Mouse (Mus musculus) liver, embryonic 15.5 days (tissue): ENCODE data around the gene Stam. TPM values are rescaled to one million over a fixed set of nuclear protein-coding genes. Genes with fewer than 3 reads are reported as not detected.

Experiments used
- ATAC-seq: fragments of 200-750 bp; cut with Nextera tagmentation; 2 replicates; pipeline ENCODE4 v1.8.0; 2017; ENCODE audit warnings: moderate number of reproducible peaks, mild to moderate bottlenecking, moderate library complexity; ENCODE audit not compliant: insufficient read depth
- H3K27ac ChIP-seq: fragments of 300-500 bp; sonication (generic); replicated peaks from 2 replicates; pipeline ENCODE4 v1.5.1; 2015; ENCODE audit warnings: mild to moderate bottlenecking, inconsistent platforms
- H3K27me3 ChIP-seq: fragments of 300-500 bp; sonication (generic); 2 replicates; pipeline ENCODE4 v1.6.1; 2015; ENCODE audit warnings: mild to moderate bottlenecking, inconsistent platforms
- H3K36me3 ChIP-seq: fragments of 300-500 bp; sonication (generic); replicated peaks from 2 replicates; pipeline ENCODE4 v1.6.1; 2015; ENCODE audit warnings: moderate library complexity, mild to moderate bottlenecking, inconsistent platforms
- H3K4me1 ChIP-seq: fragments of 300-500 bp; sonication (generic); replicated peaks from 2 replicates; pipeline ENCODE4 v1.6.1; 2015; ENCODE audit warnings: inconsistent platforms
- H3K4me2 ChIP-seq: fragments of 300-500 bp; sonication (generic); 2 replicates; pipeline ENCODE4 v1.6.1; 2015; ENCODE audit warnings: moderate library complexity, mild to moderate bottlenecking, inconsistent platforms
- H3K4me3 ChIP-seq: fragments of 300-500 bp; sonication (generic); replicated peaks from 2 replicates; pipeline ENCODE4 v1.5.1; 2015; ENCODE audit warnings: mild to moderate bottlenecking, inconsistent platforms
- H3K9ac ChIP-seq: fragments of 300-500 bp; sonication (generic); 2 replicates; pipeline ENCODE4 v1.6.1; 2015; ENCODE audit warnings: moderate library complexity, mild to moderate bottlenecking, inconsistent platforms
- H3K9me3 ChIP-seq: fragments of 300-500 bp; sonication (generic); replicated peaks from 2 replicates; pipeline ENCODE4 v1.6.1; 2016; ENCODE audit warnings: inconsistent platforms
- WGBS: fragments of 180-500 bp; shearing (Covaris S2); methylation state at CpG from one replicate; pipeline ENCODE4 v1.1.7; 2015; ENCODE audit warnings: mixed read lengths; ENCODE audit not compliant: insufficient replicate concordance; 5-methylcytosine and 5-hydroxymethylcytosine counted together
- polyA plus RNA-seq: library from polyadenylated mRNA; unstranded; fragments of >200 nt; fragmentation: Nextera tagmentation; extraction: Ambion mirVana; gene quantifications from 2 replicates; pipeline ENCODE4 v1.2.1, GENCODE M21; 2015

Stam gene
- polyA plus RNA-seq, 1 experiment from 2014 or later = 26.2 TPM

GRCm38 (mm10) chr2:14159756-14160155, 85.9 kb downstream of the Stam start:
- Histone ChIP-seq H3K4me1 (0 out of 2 replicates have a peak, but pooled peaks cover under 1% of the 10 kb centered on the region), H3K4me2 (no peak overlapping the region), H3K9me3 (no peaks in the 10 kb centered on the region), H3K27me3 (no peaks in the 10 kb centered on the region), H3K36me3 (0 out of 2 replicates have a peak, but pooled peaks cover 5% of the 10 kb centered on the region), H3K27ac (no peak overlapping the region), H3K9ac (no peak overlapping the region), H3K4me3 (no peak overlapping the region)
- 56% methylated on average over 2 of the region's 2 CpGs for WGBS
- ATAC-seq = no peak

- Histone ChIP-seq H3K36me3 (no peaks in the 10 kb centered on the region), H3K27ac (no peak overlapping the region; the same call in 1 of the 2 replicates), H3K9ac (no peak overlapping the region), H3K9me3 (no peaks in the 10 kb centered on the region), H3K4me1 (peaks cover 5% of the 10 kb centered on the region; the same call in 1 of the 2 replicates), H3K4me2 (no peak overlapping the region), H3K27me3 (no peaks in the 10 kb centered on the region), H3K4me3 (no peak overlapping the region)
- ATAC-seq = no peak
- 22% methylated on average over 5 of the region's 5 CpGs for WGBS
Measured at GRCm38 (mm10) chr2:14164459-14165030, 90.6 kb downstream of the Stam start.

GRCm38 (mm10) chr2:14165066-14165465, 91.2 kb downstream of the Stam start:
- Histone ChIP-seq H3K27me3 (no peaks in the 10 kb centered on the region), H3K9me3 (no peaks in the 10 kb centered on the region), H3K27ac (no peak overlapping the region; the same call in 1 of the 2 replicates), H3K4me2 (no peak overlapping the region), H3K4me1 (peaks cover 5% of the 10 kb centered on the region; the same call in 1 of the 2 replicates), H3K9ac (no peak overlapping the region), H3K4me3 (no peak overlapping the region), H3K36me3 (no peaks in the 10 kb centered on the region)
- 23% methylated on average over 2 of the region's 2 CpGs for WGBS
- no peak for ATAC-seq

GRCm38 (mm10) chr2:14165618-14166344, 91.9 kb downstream of the Stam start:
- H3K27ac ChIP-seq = no peak overlapping the region
- 31% methylated on average over 3 of the region's 3 CpGs for WGBS
- no peak overlapping the region for H3K4me3 ChIP-seq

GRCm38 (mm10) chr2:14167721-14168120, 93.8 kb downstream of the Stam start:
- H3K9me3 ChIP-seq = no peaks in the 10 kb centered on the region
- no peak for ATAC-seq
- H3K4me2 ChIP-seq = no peak overlapping the region
- peaks cover 5% of the 10 kb centered on the region; the same call in 1 of the 2 replicates for H3K4me1 ChIP-seq
- H3K27ac ChIP-seq = no peak overlapping the region
- no peaks in the 10 kb centered on the region for H3K27me3 ChIP-seq
- no peaks in the 10 kb centered on the region for H3K36me3 ChIP-seq
- H3K4me3 ChIP-seq = no peak overlapping the region
- H3K9ac ChIP-seq = no peak overlapping the region

More at GRCm38 (mm10) chr2:14165618-14166344, 91.9 kb downstream of the Stam start:
- H3K9ac ChIP-seq = no peak overlapping the region
- H3K4me2 ChIP-seq = no peak overlapping the region
- ATAC-seq = peak; percentile 74
- peaks cover 5% of the 10 kb centered on the region; the same call in 1 of the 2 replicates for H3K4me1 ChIP-seq
- H3K27me3 ChIP-seq = no peaks in the 10 kb centered on the region
- H3K36me3 ChIP-seq = no peaks in the 10 kb centered on the region
- H3K9me3 ChIP-seq = no peaks in the 10 kb centered on the region

- no peak for ATAC-seq
- 65% methylated on average over 3 of the region's 3 CpGs for WGBS
- H3K27ac ChIP-seq = no peak within 1 kb of the TSS
- no peak within 1 kb of the TSS for H3K4me3 ChIP-seq
- H3K9me3 ChIP-seq = no peaks in the 10 kb centered on the region
- H3K4me2 ChIP-seq = no peak within 1 kb of the TSS
- no peak within 1 kb of the TSS for H3K9ac ChIP-seq
- peaks cover 5% of the 10 kb centered on the region; the same call in 1 of the 2 replicates for H3K4me1 ChIP-seq
- no peaks in the 10 kb centered on the region for H3K36me3 ChIP-seq
- no peaks in the 10 kb centered on the region for H3K27me3 ChIP-seq
Measured at GRCm38 (mm10) chr2:14174334-14174733, 100.4 kb downstream of the Stam start, which contains the start of gene Tmem236. Tmem236 (plus strand) TSS chr2:14174523.

- Histone ChIP-seq H3K4me3 (no peak overlapping the region), H3K27ac (no peak overlapping the region), H3K9ac (no peak overlapping the region), H3K4me2 (no peak overlapping the region), H3K9me3 (no peaks in the 10 kb centered on the region), H3K27me3 (no peaks in the 10 kb centered on the region), H3K4me1 (peaks cover 5% of the 10 kb centered on the region; the same call in 1 of the 2 replicates), H3K36me3 (no peaks in the 10 kb centered on the region)
- WGBS = 38% methylated on average over 2 of the region's 2 CpGs
- ATAC-seq = no peak
Measured at GRCm38 (mm10) chr2:14176460-14177193, 102.7 kb downstream of the Stam start.

GRCm38 (mm10) chr2:14184375-14184774, 110.5 kb downstream of the Stam start:
- H3K27ac ChIP-seq = no peak overlapping the region
- H3K27me3 ChIP-seq = no peaks in the 10 kb centered on the region
- no peak overlapping the region for H3K4me3 ChIP-seq
- H3K4me1 ChIP-seq = no peaks in the 10 kb centered on the region
- no peak overlapping the region for H3K9ac ChIP-seq
- no peaks in the 10 kb centered on the region for H3K9me3 ChIP-seq
- no peak overlapping the region for H3K4me2 ChIP-seq
- H3K36me3 ChIP-seq = no peaks in the 10 kb centered on the region
- no peak for ATAC-seq

GRCm38 (mm10) chr2:14190684-14191083, 116.8 kb downstream of the Stam start:
- H3K4me2 ChIP-seq = peak overlapping the region; percentile 6; the same call in 1 of the 2 replicates
- 34% methylated on average over 4 of the region's 4 CpGs for WGBS
- no peak overlapping the region for H3K27ac ChIP-seq
- H3K9ac ChIP-seq = no peak overlapping the region
- no peaks in the 10 kb centered on the region for H3K9me3 ChIP-seq
- H3K36me3 ChIP-seq = no peaks in the 10 kb centered on the region
- peaks cover 3% of the 10 kb centered on the region; the same call in 1 of the 2 replicates for H3K4me1 ChIP-seq
- no peak overlapping the region for H3K4me3 ChIP-seq
- no peak for ATAC-seq
- H3K27me3 ChIP-seq = no peaks in the 10 kb centered on the region

- Histone ChIP-seq H3K4me2 (no peak overlapping the region), H3K9ac (no peak overlapping the region), H3K36me3 (no peaks in the 10 kb centered on the region), H3K27me3 (no peaks in the 10 kb centered on the region), H3K4me3 (no peak overlapping the region), H3K27ac (no peak overlapping the region), H3K4me1 (peaks cover 3% of the 10 kb centered on the region; the same call in 1 of the 2 replicates), H3K9me3 (no peaks in the 10 kb centered on the region)
- 19% methylated on average over 4 of the region's 4 CpGs for WGBS
- ATAC-seq = no peak
Measured at GRCm38 (mm10) chr2:14191601-14192000, 117.7 kb downstream of the Stam start.

- Histone ChIP-seq H3K27me3 (no peaks in the 10 kb centered on the region), H3K36me3 (no peaks in the 10 kb centered on the region), H3K9me3 (no peaks in the 10 kb centered on the region), H3K4me1 (peaks cover 3% of the 10 kb centered on the region; the same call in 1 of the 2 replicates), H3K4me2 (no peak overlapping the region), H3K27ac (no peak overlapping the region), H3K4me3 (no peak overlapping the region), H3K9ac (no peak overlapping the region)
- no peak for ATAC-seq
- WGBS = 36% methylated on average over 6 of the region's 6 CpGs
Measured at GRCm38 (mm10) chr2:14192046-14192445, 118.1 kb downstream of the Stam start.
